Mouse (Mus musculus) stomach, embryonic 15.5 days (tissue): ENCODE data around the gene Atp1a1. TPM values are rescaled to one million over a fixed set of nuclear protein-coding genes. Genes with fewer than 3 reads are reported as not detected.

Source experiments
- ATAC-seq: fragments of 200-750 bp; cut with Nextera tagmentation; 2 replicates; pipeline ENCODE4 v1.8.0; 2017; ENCODE audit warnings: low read depth, moderate number of reproducible peaks, moderate TSS enrichment; ENCODE audit not compliant: insufficient read depth, low FRiP score
- H3K27ac ChIP-seq: fragments of 300-500 bp; sonication (generic); 2 replicates; pipeline ENCODE4 v1.5.1; 2015; ENCODE audit warnings: mild to moderate bottlenecking, inconsistent platforms
- H3K27me3 ChIP-seq: fragments of 300-500 bp; sonication (generic); replicated peaks from 2 replicates; pipeline ENCODE4 v1.6.1; 2015; ENCODE audit warnings: inconsistent platforms
- H3K36me3 ChIP-seq: fragments of 300-500 bp; sonication (generic); 2 replicates; pipeline ENCODE4 v1.6.1; 2015; ENCODE audit warnings: inconsistent platforms
- H3K4me1 ChIP-seq: fragments of 300-500 bp; sonication (generic); 2 replicates; pipeline ENCODE4 v1.6.1; 2015; ENCODE audit warnings: inconsistent platforms
- H3K4me2 ChIP-seq: fragments of 300-500 bp; sonication (generic); 2 replicates; pipeline ENCODE4 v1.6.1; 2015; ENCODE audit warnings: mild to moderate bottlenecking, inconsistent platforms
- H3K4me3 ChIP-seq: fragments of 300-500 bp; sonication (generic); replicated peaks from 2 replicates; pipeline ENCODE4 v1.5.1; 2015; ENCODE audit warnings: inconsistent platforms
- H3K9ac ChIP-seq: fragments of 300-500 bp; sonication (generic); 2 replicates; pipeline ENCODE4 v1.6.1; 2015; ENCODE audit warnings: inconsistent platforms
- H3K9me3 ChIP-seq: fragments of 300-500 bp; sonication (generic); 2 replicates; pipeline ENCODE4 v1.6.1; 2016; ENCODE audit warnings: inconsistent platforms
- WGBS: fragments of 180-500 bp; shearing (Covaris S2); methylation state at CpG from one replicate; pipeline ENCODE4 v1.1.7; 2015; 5-methylcytosine and 5-hydroxymethylcytosine counted together
- polyA plus RNA-seq: library from polyadenylated mRNA; unstranded; fragments of >200 nt; fragmentation: Nextera tagmentation; extraction: Ambion mirVana; gene quantifications from 2 replicates; pipeline ENCODE4 v1.2.1, GENCODE M21; 2015

The Atp1a1 gene
- polyA plus RNA-seq, 1 experiment from 2014 or later: 142 TPM

- no peak overlapping the region for H3K4me3 ChIP-seq
- WGBS: 64% methylated on average over 5 of the region's 5 CpGs
- no peaks in the 10 kb centered on the region for H3K9me3 ChIP-seq
- H3K36me3 ChIP-seq: no peaks in the 10 kb centered on the region
- no peak overlapping the region for H3K9ac ChIP-seq
- no peaks in the 10 kb centered on the region for H3K27me3 ChIP-seq
- peak; percentile 57; the same call in 1 of the 2 replicates for ATAC-seq
- H3K4me1 ChIP-seq: peaks cover 20% of the 10 kb centered on the region; the same call in 1 of the 2 replicates
- peak overlapping the region; percentile 53 for H3K27ac ChIP-seq
- no peak overlapping the region for H3K4me2 ChIP-seq
These were observed 42.5 kb downstream of the Atp1a1 start for GRCm38 (mm10) chr3:101561948-101562347.

- ATAC-seq: no peak
- H3K9me3 ChIP-seq: no peaks in the 10 kb centered on the region
- no peaks in the 10 kb centered on the region for H3K36me3 ChIP-seq
- no peaks in the 10 kb centered on the region for H3K27me3 ChIP-seq
- H3K27ac ChIP-seq: peak overlapping the region; percentile 53
- H3K4me2 ChIP-seq: no peak overlapping the region
- H3K9ac ChIP-seq: no peak overlapping the region
- 68% methylated on average over 9 of the region's 9 CpGs for WGBS
- H3K4me3 ChIP-seq: no peak overlapping the region
- peaks cover 20% of the 10 kb centered on the region; the same call in 1 of the 2 replicates for H3K4me1 ChIP-seq
These were observed 43.5 kb downstream of the Atp1a1 start for GRCm38 (mm10) chr3:101560841-101561522.

- Histone ChIP-seq H3K36me3 (no peaks in the 10 kb centered on the region), H3K4me2 (no peak overlapping the region), H3K9me3 (no peaks in the 10 kb centered on the region), H3K27ac (no peak overlapping the region), H3K9ac (no peak overlapping the region), H3K27me3 (no peaks in the 10 kb centered on the region), H3K4me1 (peaks cover 16% of the 10 kb centered on the region; the same call in 1 of the 2 replicates), H3K4me3 (no peak overlapping the region)
- no peak for ATAC-seq
- 67% methylated on average over 2 of the region's 2 CpGs for WGBS
These were observed 47.8 kb downstream of the Atp1a1 start for GRCm38 (mm10) chr3:101556712-101557111.

GRCm38 (mm10) chr3:101552621-101553620 lies 51.6 kb downstream of the Atp1a1 start:
- H3K9me3 ChIP-seq: no peaks in the 10 kb centered on the region
- 0 out of 2 replicates have a peak, but pooled peaks have one; percentile 29 for ATAC-seq
- no peak overlapping the region for H3K4me2 ChIP-seq
- H3K36me3 ChIP-seq: no peaks in the 10 kb centered on the region
- H3K9ac ChIP-seq: no peak overlapping the region
- H3K4me1 ChIP-seq: peaks cover 7% of the 10 kb centered on the region; the same call in 1 of the 2 replicates
- H3K27ac ChIP-seq: no peak overlapping the region
- 66% methylated on average over 7 of the region's 7 CpGs for WGBS
- H3K27me3 ChIP-seq: no peaks in the 10 kb centered on the region
- H3K4me3 ChIP-seq: no peak overlapping the region

GRCm38 (mm10) chr3:101551457-101552230 lies 52.8 kb downstream of the Atp1a1 start:
- WGBS: 59% methylated on average over 26 of the region's 26 CpGs
- Histone ChIP-seq H3K9ac (no peak overlapping the region), H3K9me3 (no peaks in the 10 kb centered on the region), H3K4me2 (peak overlapping the region; percentile 1; the same call in 1 of the 2 replicates), H3K27me3 (no peaks in the 10 kb centered on the region), H3K27ac (peak overlapping the region; percentile 51; the same call in 1 of the 2 replicates), H3K4me1 (peaks cover 7% of the 10 kb centered on the region; the same call in 1 of the 2 replicates), H3K4me3 (no peak overlapping the region), H3K36me3 (no peaks in the 10 kb centered on the region)
- ATAC-seq: peak; percentile 94

GRCm38 (mm10) chr3:101549749-101550148 lies 54.7 kb downstream of the Atp1a1 start:
- Histone ChIP-seq H3K4me3 (no peak overlapping the region), H3K36me3 (no peaks in the 10 kb centered on the region), H3K27ac (no peak overlapping the region), H3K4me2 (no peak overlapping the region), H3K9me3 (no peaks in the 10 kb centered on the region), H3K9ac (no peak overlapping the region), H3K27me3 (no peaks in the 10 kb centered on the region), H3K4me1 (peaks cover 7% of the 10 kb centered on the region; the same call in 1 of the 2 replicates)
- no peak for ATAC-seq
- whole genome bisulfite sequencing: 75% methylated on average over 5 of the region's 5 CpGs

- Histone ChIP-seq H3K4me2 (no peak overlapping the region), H3K27ac (no peak overlapping the region), H3K27me3 (no peaks in the 10 kb centered on the region), H3K4me1 (no peaks in the 10 kb centered on the region), H3K36me3 (no peaks in the 10 kb centered on the region), H3K4me3 (no peak overlapping the region), H3K9ac (no peak overlapping the region), H3K9me3 (no peaks in the 10 kb centered on the region)
- WGBS: 12% methylated on average over 7 of the region's 7 CpGs
- ATAC-seq: peak; percentile 29; the same call in 1 of the 2 replicates
These were observed 60.4 kb downstream of the Atp1a1 start for GRCm38 (mm10) chr3:101544116-101544515.

- H3K4me1 ChIP-seq: no peaks in the 10 kb centered on the region
- no peak for ATAC-seq
- no peaks in the 10 kb centered on the region for H3K27me3 ChIP-seq
- no peaks in the 10 kb centered on the region for H3K36me3 ChIP-seq
- no peak overlapping the region for H3K27ac ChIP-seq
- H3K4me3 ChIP-seq: no peak overlapping the region
- H3K9ac ChIP-seq: no peak overlapping the region
- no peaks in the 10 kb centered on the region for H3K9me3 ChIP-seq
- WGBS: 73% methylated on average over 6 of the region's 6 CpGs
- H3K4me2 ChIP-seq: no peak overlapping the region
These were observed 62.9 kb downstream of the Atp1a1 start for GRCm38 (mm10) chr3:101541571-101541970.

GRCm38 (mm10) chr3:101540568-101540967 lies 63.9 kb downstream of the Atp1a1 start:
- Histone ChIP-seq H3K4me2 (no peak overlapping the region), H3K4me1 (no peaks in the 10 kb centered on the region; the same call in 1 of the 2 replicates), H3K27ac (no peak overlapping the region), H3K27me3 (no peaks in the 10 kb centered on the region), H3K4me3 (no peak overlapping the region), H3K36me3 (no peaks in the 10 kb centered on the region), H3K9me3 (no peaks in the 10 kb centered on the region), H3K9ac (no peak overlapping the region)
- 75% methylated on average over 4 of the region's 4 CpGs for WGBS
- ATAC-seq: no peak

GRCm38 (mm10) chr3:101536322-101536721 lies 68.2 kb downstream of the Atp1a1 start:
- Histone ChIP-seq H3K4me1 (no peaks in the 10 kb centered on the region; the same call in 1 of the 2 replicates), H3K27ac (no peak overlapping the region), H3K27me3 (no peaks in the 10 kb centered on the region), H3K9ac (no peak overlapping the region), H3K9me3 (no peaks in the 10 kb centered on the region), H3K36me3 (no peaks in the 10 kb centered on the region), H3K4me2 (no peak overlapping the region), H3K4me3 (no peak overlapping the region)
- WGBS: 93% methylated on average over 7 of the region's 7 CpGs
- ATAC-seq: no peak

- Histone ChIP-seq H3K4me1 (peaks cover 2% of the 10 kb centered on the region), H3K36me3 (no peaks in the 10 kb centered on the region), H3K27ac (no peak overlapping the region), H3K9me3 (no peaks in the 10 kb centered on the region), H3K4me3 (no peak overlapping the region), H3K27me3 (no peaks in the 10 kb centered on the region), H3K4me2 (no peak overlapping the region), H3K9ac (no peak overlapping the region)
- ATAC-seq: no peak
- WGBS: 87% methylated on average over 9 of the region's 9 CpGs
These were observed 70.2 kb downstream of the Atp1a1 start for GRCm38 (mm10) chr3:101534311-101534710.
